Mouse (Mus musculus) left cerebral cortex, adult 18-20 months (tissue): ENCODE results near the gene Sdr9c7. TPM values are rescaled to one million over a fixed set of nuclear protein-coding genes. Genes with fewer than 3 reads are reported as not detected.
"Not testable (repeated sequence)": the region's sequence is repeated elsewhere in the genome, so short reads cannot be mapped to it uniquely, and the experiment has no call there.

Experiments used
- DNase-seq, 2 experiments: peaks; one replicate each; pipeline ENCODE4 v3.0.0; 2021 to 2022; ENCODE audit warnings: low spot score in 2 of 2, mixed read lengths in 1 of 2
- total RNA-seq, 2 experiments: library from RNA; stranded (reverse); gene quantifications; 2 replicates each; pipeline ENCODE4 v1.2.3; 2021

Sdr9c7 gene
- total RNA-seq, 2 experiments from 2014 or later = not detected

GRCm38 (mm10) chr10:127906138-127906537, 7.8 kb downstream of the Sdr9c7 start:
- no peak for DNase-seq

- no peak for DNase-seq
Measured at GRCm38 (mm10) chr10:127907386-127907951, 9.2 kb downstream of the Sdr9c7 start.

GRCm38 (mm10) chr10:127915578-127915977, 17.3 kb downstream of the Sdr9c7 start:
- DNase-seq = no peak

- DNase-seq = not testable (repeated sequence)
Measured at GRCm38 (mm10) chr10:127917183-127917582, 18.9 kb downstream of the Sdr9c7 start.

GRCm38 (mm10) chr10:127917651-127918050, 19.3 kb downstream of the Sdr9c7 start:
- no peak for DNase-seq

GRCm38 (mm10) chr10:127922241-127922640, 23.9 kb downstream of the Sdr9c7 start:
- DNase-seq = no peak

- no peak for DNase-seq
Measured at GRCm38 (mm10) chr10:127923024-127923423, 24.7 kb downstream of the Sdr9c7 start.

GRCm38 (mm10) chr10:127924597-127925378, 26.5 kb downstream of the Sdr9c7 start:
- no peak for DNase-seq

- no peak for DNase-seq
Measured at GRCm38 (mm10) chr10:127927737-127928136, 29.4 kb downstream of the Sdr9c7 start.

GRCm38 (mm10) chr10:127932290-127932926, 34.1 kb downstream of the Sdr9c7 start:
- no peak for DNase-seq

- DNase-seq = no peak
Measured at GRCm38 (mm10) chr10:127936271-127936670, 38.0 kb downstream of the Sdr9c7 start.

GRCm38 (mm10) chr10:127936747-127937409, 38.6 kb downstream of the Sdr9c7 start:
- DNase-seq = no peak

- peak; percentile 58 to 69 for DNase-seq
Measured at GRCm38 (mm10) chr10:127937428-127938010, 39.2 kb downstream of the Sdr9c7 start.

GRCm38 (mm10) chr10:127939667-127940066, 41.3 kb downstream of the Sdr9c7 start:
- DNase-seq = not testable (repeated sequence)

- peak; percentile 16 to 34 for DNase-seq
Measured at GRCm38 (mm10) chr10:127945432-127946064, 47.2 kb downstream of the Sdr9c7 start.

- no peak for DNase-seq
Measured at GRCm38 (mm10) chr10:127949596-127950130, 51.3 kb downstream of the Sdr9c7 start.

- no peak for DNase-seq
Measured at GRCm38 (mm10) chr10:127951390-127951789, 53.1 kb downstream of the Sdr9c7 start.

- no peak for DNase-seq
Measured at GRCm38 (mm10) chr10:127951821-127952220, 53.5 kb downstream of the Sdr9c7 start.

- DNase-seq = no peak
Measured at GRCm38 (mm10) chr10:127955034-127955433, 56.7 kb downstream of the Sdr9c7 start.

GRCm38 (mm10) chr10:127956168-127956816, 58.0 kb downstream of the Sdr9c7 start:
- DNase-seq = peak; percentile 76 to 90
